Mouse (Mus musculus): ENCODE data around the gene Ptk7. TPM values are rescaled to one million over a fixed set of nuclear protein-coding genes. Genes with fewer than 3 reads are reported as not detected.

Ptk7 gene
- total and polyA plus RNA-seq, 2 experiments from 2014 or later, result 22.5 to 62.6 TPM

DNA sequence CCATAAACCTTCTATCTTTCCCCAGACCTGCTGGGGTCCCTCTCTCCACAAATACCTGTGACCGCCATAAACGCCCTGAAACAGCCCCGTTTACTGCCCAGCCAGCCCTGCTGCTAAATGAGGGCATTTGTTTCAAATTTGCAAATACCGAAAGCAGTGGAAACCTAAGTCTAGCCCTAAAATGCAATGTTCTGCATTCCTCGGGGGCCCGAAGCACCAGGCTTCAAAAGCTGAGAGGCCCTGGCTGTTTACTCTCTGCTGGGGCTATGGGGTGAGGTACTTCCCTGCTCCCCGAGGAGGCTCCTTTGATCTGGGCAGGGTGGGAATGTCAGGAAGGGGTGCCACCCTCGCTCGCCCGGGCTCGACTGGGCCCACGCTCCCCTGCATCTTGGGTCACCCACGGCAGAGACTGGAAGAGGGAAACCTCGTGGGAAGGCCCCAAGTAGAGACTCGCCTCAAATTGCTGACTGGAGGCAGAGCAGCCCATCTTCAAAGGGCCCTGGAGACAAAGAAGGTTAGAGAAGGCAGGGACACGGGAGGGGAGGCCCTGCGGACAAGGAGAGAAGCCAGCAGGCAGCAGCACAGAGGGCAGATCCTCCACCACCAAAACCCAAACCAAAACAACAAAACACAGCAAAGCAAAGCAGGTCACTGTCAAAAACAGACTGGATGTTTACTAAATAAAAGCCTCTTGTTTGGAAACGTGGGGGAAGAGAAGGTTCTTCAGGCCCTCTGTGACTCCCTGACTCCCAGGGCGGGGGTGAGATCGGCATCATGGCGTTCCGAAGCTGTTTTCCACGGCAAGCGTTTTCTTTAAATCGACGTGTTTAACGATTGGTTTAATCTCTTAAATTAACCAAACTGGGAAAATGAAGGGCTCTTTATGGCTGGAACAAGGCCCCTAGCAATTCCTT lies 10.3 kb downstream of the Ptk7 start:
- Histone ChIP-seq H3K9me3 (ENCODE audit: low read length) (no peaks in the 10 kb centered on the region), H3K4me2 (ENCODE audit: low read depth, low read length, poor library complexity, severe bottlenecking) (peak overlapping the region; percentile 32; the same call in 1 of the 2 replicates), H3K4me3 (ENCODE audit: low read depth, low read length) (no peak overlapping the region), H3K36me3 (ENCODE audit: insufficient read depth, low read length) (no peaks in the 10 kb centered on the region), H3K4me1 (ENCODE audit: insufficient read depth, low read length) (peaks cover 21% of the 10 kb centered on the region), H3K27ac (ENCODE audit: low read depth, low read length) (peak overlapping the region; percentile 64), H3K27me3 (ENCODE audit: insufficient read depth, low read length) (no peaks in the 10 kb centered on the region), H3K9ac (replicated peaks; ENCODE audit: low read length, poor library complexity, severe bottlenecking) (peak overlapping the region; percentile 54)
- DNase-seq (ENCODE audit: low spot score) (no peak), ATAC-seq (ENCODE audit: low FRiP score) (no peak; the same call in 1 of the 2 replicates)
- WGBS, result 11% methylated on average over 27 of the region's 27 CpGs
- TF ChIP-seq CTCF (IDR thresholded peaks at IDR 0.05), result no peak

DNA sequence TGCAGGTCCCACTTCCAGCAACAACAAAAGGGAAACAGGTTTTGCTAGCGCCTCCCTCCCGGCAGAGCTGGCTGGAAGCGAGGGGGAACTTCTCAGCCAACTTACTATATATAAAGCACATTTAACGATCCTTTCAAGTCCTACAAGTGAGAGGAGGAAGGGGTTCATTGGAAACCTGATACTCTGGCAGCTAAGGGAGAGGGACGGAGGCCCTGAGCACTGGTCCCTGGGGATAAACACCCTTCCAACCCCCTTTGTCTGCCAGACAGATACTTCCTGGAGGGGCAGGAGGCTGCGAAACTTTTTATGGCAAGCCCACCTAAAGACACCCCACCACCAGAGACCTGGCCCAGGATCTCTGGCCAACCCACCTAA lies 10.9 kb downstream of the Ptk7 start:
- Histone ChIP-seq H3K4me3 (ENCODE audit: low read depth, low read length) (no peak overlapping the region), H3K9me3 (ENCODE audit: low read length) (no peaks in the 10 kb centered on the region), H3K4me2 (ENCODE audit: low read depth, low read length, poor library complexity, severe bottlenecking) (no peak overlapping the region; the same call in 1 of the 2 replicates), H3K27me3 (ENCODE audit: insufficient read depth, low read length) (no peaks in the 10 kb centered on the region), H3K36me3 (ENCODE audit: insufficient read depth, low read length) (no peaks in the 10 kb centered on the region), H3K27ac (ENCODE audit: low read depth, low read length) (0 out of 2 replicates have a peak overlapping the region, but pooled peaks have one; percentile 64), H3K4me1 (ENCODE audit: insufficient read depth, low read length) (peaks cover 21% of the 10 kb centered on the region), H3K9ac (replicated peaks; ENCODE audit: low read length, poor library complexity, severe bottlenecking) (no peak overlapping the region)
- no peak for ATAC-seq (ENCODE audit: low FRiP score)
- no peak for DNase-seq (ENCODE audit: low spot score)
- 27% methylated on average over 6 of the region's 6 CpGs for WGBS
- no peak for TF ChIP-seq CTCF (IDR thresholded peaks at IDR 0.05)

- Histone ChIP-seq H3K4me3 (ENCODE audit: low read depth, low read length) (no peak overlapping the region), H3K9ac (replicated peaks; ENCODE audit: low read length, poor library complexity, severe bottlenecking) (no peak overlapping the region), H3K27ac (ENCODE audit: low read depth, low read length) (no peak overlapping the region), H3K4me1 (ENCODE audit: insufficient read depth, low read length) (peaks cover 21% of the 10 kb centered on the region), H3K9me3 (ENCODE audit: low read length) (no peaks in the 10 kb centered on the region), H3K36me3 (ENCODE audit: insufficient read depth, low read length) (no peaks in the 10 kb centered on the region), H3K4me2 (ENCODE audit: low read depth, low read length, poor library complexity, severe bottlenecking) (no peak overlapping the region), H3K27me3 (ENCODE audit: insufficient read depth, low read length) (no peaks in the 10 kb centered on the region)
- DNase-seq (ENCODE audit: low spot score), result no peak
- TF ChIP-seq CTCF (IDR thresholded peaks at IDR 0.05), result no peak
- no peak for ATAC-seq (ENCODE audit: low FRiP score)
- 74% methylated on average over 12 of the region's 12 CpGs for WGBS
Measured at GRCm38 (mm10) chr17:46617799-46618198, 11.5 kb downstream of the Ptk7 start.

- no peaks in the 10 kb centered on the region for H3K36me3 ChIP-seq (ENCODE audit: insufficient read depth, low read length)
- DNase-seq (ENCODE audit: low spot score) (no peak), ATAC-seq (ENCODE audit: low FRiP score) (no peak)
- H3K4me2 ChIP-seq (ENCODE audit: low read depth, low read length, poor library complexity, severe bottlenecking), result no peak overlapping the region
- H3K4me1 ChIP-seq (ENCODE audit: insufficient read depth, low read length), result no peaks in the 10 kb centered on the region
- no peak overlapping the region for H3K4me3 ChIP-seq (ENCODE audit: low read depth, low read length)
- H3K9me3 ChIP-seq (ENCODE audit: low read length), result no peaks in the 10 kb centered on the region
- no peak for TF ChIP-seq CTCF (IDR thresholded peaks at IDR 0.05)
- no peaks in the 10 kb centered on the region for H3K27me3 ChIP-seq (ENCODE audit: insufficient read depth, low read length)
- 66% methylated on average over 3 of the region's 3 CpGs for WGBS
- H3K27ac ChIP-seq (ENCODE audit: low read depth, low read length), result no peak overlapping the region
- H3K9ac ChIP-seq (replicated peaks; ENCODE audit: low read length, poor library complexity, severe bottlenecking), result no peak overlapping the region
Measured at GRCm38 (mm10) chr17:46613229-46613628, 16.1 kb downstream of the Ptk7 start.

DNA sequence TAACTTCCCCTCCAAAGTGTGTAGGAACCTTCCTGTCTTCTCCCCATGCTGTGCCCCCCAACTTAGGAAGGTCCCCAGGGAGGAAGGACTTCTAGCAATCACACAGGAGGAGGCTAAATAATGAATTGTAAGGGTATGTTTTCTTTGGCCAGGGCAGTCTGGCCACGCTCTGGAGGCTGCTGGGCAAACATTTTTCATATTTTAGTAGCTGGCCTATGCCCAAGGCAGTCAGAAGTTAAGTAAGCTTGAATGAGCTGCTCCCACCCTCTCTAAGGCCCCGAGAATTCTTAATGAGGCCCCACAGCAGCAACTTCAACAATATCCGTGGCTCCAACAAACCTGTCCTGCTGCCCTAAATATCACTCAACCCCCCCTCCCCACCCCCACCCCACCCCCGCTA lies 16.5 kb downstream of the Ptk7 start:
- DNase-seq (ENCODE audit: low spot score) (no peak), ATAC-seq (ENCODE audit: low FRiP score) (no peak)
- 44% methylated on average over 4 of the region's 4 CpGs for WGBS
- Histone ChIP-seq H3K9ac (replicated peaks; ENCODE audit: low read length, poor library complexity, severe bottlenecking) (no peak overlapping the region), H3K4me1 (ENCODE audit: insufficient read depth, low read length) (no peaks in the 10 kb centered on the region), H3K4me3 (ENCODE audit: low read depth, low read length) (no peak overlapping the region), H3K36me3 (ENCODE audit: insufficient read depth, low read length) (no peaks in the 10 kb centered on the region), H3K4me2 (ENCODE audit: low read depth, low read length, poor library complexity, severe bottlenecking) (no peak overlapping the region), H3K27me3 (ENCODE audit: insufficient read depth, low read length) (no peaks in the 10 kb centered on the region), H3K27ac (ENCODE audit: low read depth, low read length) (no peak overlapping the region), H3K9me3 (ENCODE audit: low read length) (no peaks in the 10 kb centered on the region)
- TF ChIP-seq CTCF (IDR thresholded peaks at IDR 0.05), result no peak

DNA sequence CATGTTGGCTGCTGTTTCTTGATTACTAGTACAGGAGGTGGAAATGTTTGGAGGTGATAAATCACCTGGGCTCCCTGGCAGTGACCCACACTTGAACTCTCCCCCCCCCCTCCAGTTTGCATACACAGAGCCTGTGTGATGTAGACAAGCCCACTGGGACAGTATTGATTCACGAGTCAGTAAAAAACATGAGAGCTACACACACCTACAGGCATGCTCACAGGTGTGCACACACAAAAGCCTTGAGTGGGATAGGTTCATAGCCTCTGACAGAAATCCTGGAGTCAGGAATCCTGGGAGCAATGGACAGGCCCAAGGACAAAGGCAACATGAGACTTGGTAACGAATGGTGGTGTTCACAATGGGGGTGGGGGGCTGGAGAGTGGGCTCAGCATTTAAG lies 17.1 kb downstream of the Ptk7 start:
- no peak for DNase-seq (ENCODE audit: low spot score)
- H3K9ac ChIP-seq (replicated peaks; ENCODE audit: low read length, poor library complexity, severe bottlenecking), result no peak overlapping the region
- TF ChIP-seq CTCF (IDR thresholded peaks at IDR 0.05), result no peak
- H3K27me3 ChIP-seq (ENCODE audit: insufficient read depth, low read length), result no peaks in the 10 kb centered on the region
- no peaks in the 10 kb centered on the region for H3K36me3 ChIP-seq (ENCODE audit: insufficient read depth, low read length)
- no peak overlapping the region for H3K4me2 ChIP-seq (ENCODE audit: low read depth, low read length, poor library complexity, severe bottlenecking)
- no peak overlapping the region for H3K4me3 ChIP-seq (ENCODE audit: low read depth, low read length)
- H3K9me3 ChIP-seq (ENCODE audit: low read length), result no peaks in the 10 kb centered on the region
- no peaks in the 10 kb centered on the region for H3K4me1 ChIP-seq (ENCODE audit: insufficient read depth, low read length)
- no peak for ATAC-seq (ENCODE audit: low FRiP score)
- no peak overlapping the region for H3K27ac ChIP-seq (ENCODE audit: low read depth, low read length)
- 73% methylated on average over 2 of the region's 2 CpGs for WGBS
